Mouse (Mus musculus) hindbrain, embryonic 12.5 days (tissue): Measurements from ENCODE around the gene Sln. TPM values are rescaled to one million over a fixed set of nuclear protein-coding genes. Genes with fewer than 3 reads are reported as not detected.
A peak's percentile ranks its signal among the peaks of the same experiment; 100 is the strongest.

ENCODE experiments used
- ATAC-seq: fragments of 200-750 bp; cut with Nextera tagmentation; 2 replicates; pipeline ENCODE4 v1.8.0; 2017; ENCODE audit warnings: moderate TSS enrichment; ENCODE audit not compliant: low FRiP score
- H3K27ac ChIP-seq: fragments of 300-500 bp; sonication (generic); 2 replicates; pipeline ENCODE4 v1.5.1; 2016; ENCODE audit warnings: mild to moderate bottlenecking
- H3K27me3 ChIP-seq: fragments of 300-500 bp; sonication (generic); 2 replicates; pipeline ENCODE4 v1.6.1; 2016; ENCODE audit warnings: mild to moderate bottlenecking
- H3K36me3 ChIP-seq: fragments of 300-500 bp; sonication (generic); 2 replicates; pipeline ENCODE4 v1.6.1; 2016; ENCODE audit warnings: mild to moderate bottlenecking
- H3K4me1 ChIP-seq: fragments of 300-500 bp; sonication (generic); 2 replicates; pipeline ENCODE4 v1.6.1; 2016
- H3K4me2 ChIP-seq: fragments of 300-500 bp; sonication (generic); replicated peaks from 2 replicates; pipeline ENCODE4 v1.6.1; 2016; ENCODE audit warnings: mild to moderate bottlenecking
- H3K4me3 ChIP-seq: fragments of 300-500 bp; sonication (generic); 2 replicates; pipeline ENCODE4 v1.5.1; 2016; ENCODE audit warnings: mild to moderate bottlenecking
- H3K9ac ChIP-seq: fragments of 300-500 bp; sonication (generic); 2 replicates; pipeline ENCODE4 v1.6.1; 2016; ENCODE audit warnings: mild to moderate bottlenecking, moderate library complexity
- H3K9me3 ChIP-seq: fragments of 300-500 bp; sonication (generic); replicated peaks from 2 replicates; pipeline ENCODE4 v1.6.1; 2016; ENCODE audit warnings: mild to moderate bottlenecking
- WGBS: fragments of 180-500 bp; shearing (Covaris S2); methylation state at CpG from one replicate; pipeline ENCODE4 v1.1.7; 2016; 5-methylcytosine and 5-hydroxymethylcytosine counted together
- polyA plus RNA-seq: library from polyadenylated mRNA; unstranded; fragments of >200 nt; fragmentation: Nextera tagmentation; extraction: Ambion mirVana; gene quantifications from 2 replicates; pipeline ENCODE4 v1.2.1, GENCODE M21; 2016

Gene Sln
- 1.3 and 6.3 TPM in 2 replicates for polyA plus RNA-seq

DNA sequence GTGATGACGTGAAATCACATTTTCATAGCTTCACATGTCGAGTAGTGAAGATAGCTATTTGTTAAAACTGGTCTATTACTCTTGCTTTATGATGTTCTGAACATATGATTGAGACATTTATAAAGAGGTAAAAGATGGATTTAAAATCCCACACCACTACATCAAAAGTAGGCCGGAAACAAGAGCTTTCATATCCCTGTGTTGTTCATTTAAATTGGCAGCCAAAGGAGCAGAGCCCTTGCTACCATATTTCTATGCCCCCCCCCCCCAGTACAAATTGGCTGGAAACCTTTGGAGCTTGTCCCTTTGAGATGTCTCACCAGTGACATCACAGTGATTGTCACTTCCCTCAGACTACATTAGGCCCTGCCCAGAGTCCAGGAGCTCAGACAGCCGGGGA, at the start of gene Sln:
Gene Sln (plus strand): TSS at position 301 of the 400 bp plus-strand sequence.
- Histone ChIP-seq H3K4me1 (no peaks in the 10 kb centered on the region), H3K4me2 (no peak within 1 kb of the TSS), H3K27ac (no peak within 1 kb of the TSS), H3K9me3 (no peaks in the 10 kb centered on the region), H3K27me3 (no peaks in the 10 kb centered on the region), H3K4me3 (no peak within 1 kb of the TSS), H3K9ac (no peak within 1 kb of the TSS), H3K36me3 (no peaks in the 10 kb centered on the region)
- no peak for ATAC-seq
- 89% methylated on average over 4 of the region's 4 CpGs for WGBS

DNA sequence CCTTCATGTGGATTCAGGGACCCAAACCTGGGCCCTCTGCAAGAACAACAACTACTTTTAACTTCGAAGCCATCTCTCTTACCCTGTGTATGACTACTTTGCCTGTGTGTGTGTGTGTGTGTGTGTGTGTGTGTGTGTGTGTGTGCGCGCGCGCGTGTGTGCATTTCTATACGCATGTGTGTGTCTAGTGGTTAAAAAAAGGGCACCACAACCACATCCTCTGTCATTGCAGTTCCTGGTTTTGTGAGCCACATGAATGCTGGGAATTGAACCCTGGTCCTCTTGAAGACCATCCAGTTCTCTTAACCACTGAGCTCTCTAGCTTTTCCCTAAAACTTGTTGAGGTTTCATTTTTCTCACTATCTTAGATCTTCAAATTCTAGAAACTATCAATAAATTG, 47.0 kb upstream of the Sln start:
- WGBS, result 92% methylated on average over 7 of the region's 7 CpGs
- H3K27ac ChIP-seq, result no peak overlapping the region

GRCm38 (mm10) chr9:53806496-53807086, 43.4 kb upstream of the Sln start:
- no peaks in the 10 kb centered on the region for H3K4me1 ChIP-seq
- no peaks in the 10 kb centered on the region for H3K27me3 ChIP-seq
- H3K4me3 ChIP-seq, result no peak overlapping the region
- no peaks in the 10 kb centered on the region for H3K9me3 ChIP-seq
- no peak overlapping the region for H3K9ac ChIP-seq
- no peak for ATAC-seq
- H3K4me2 ChIP-seq, result no peak overlapping the region
- no peak overlapping the region for H3K27ac ChIP-seq
- WGBS, result 22% methylated on average over 7 of the region's 7 CpGs
- H3K36me3 ChIP-seq, result no peaks in the 10 kb centered on the region

More for the DNA sequence above, 47.0 kb upstream of the Sln start:
- Histone ChIP-seq H3K36me3 (no peaks in the 10 kb centered on the region), H3K4me3 (no peak overlapping the region), H3K9ac (no peak overlapping the region), H3K27me3 (no peaks in the 10 kb centered on the region), H3K4me2 (no peak overlapping the region), H3K9me3 (no peaks in the 10 kb centered on the region), H3K4me1 (no peaks in the 10 kb centered on the region)
- ATAC-seq, result no peak

DNA sequence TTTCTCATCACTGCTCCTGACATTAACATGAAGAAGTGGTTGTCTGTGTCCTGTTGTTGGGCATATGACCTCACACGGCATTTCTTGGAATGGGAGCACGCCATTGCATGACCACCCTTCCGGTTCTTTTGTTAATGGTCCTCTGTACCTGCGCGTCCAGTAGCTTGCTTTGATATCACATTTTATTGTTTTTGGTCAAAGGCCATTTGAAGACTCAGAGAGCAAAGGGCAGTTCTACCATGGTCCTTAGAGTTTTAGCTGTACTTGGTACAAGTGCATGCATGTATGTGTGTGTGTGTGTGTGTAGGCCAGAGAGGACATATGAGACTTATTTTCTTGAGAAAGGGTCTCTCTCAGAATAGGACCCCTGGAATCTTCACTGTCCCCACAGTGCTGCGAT, 36.5 kb upstream of the Sln start:
- Histone ChIP-seq H3K27ac (no peak overlapping the region), H3K27me3 (no peaks in the 10 kb centered on the region), H3K4me2 (no peak overlapping the region), H3K9me3 (no peaks in the 10 kb centered on the region), H3K9ac (no peak overlapping the region), H3K36me3 (no peaks in the 10 kb centered on the region), H3K4me1 (no peaks in the 10 kb centered on the region), H3K4me3 (no peak overlapping the region)
- ATAC-seq, result no peak
- WGBS, result 93% methylated on average over 6 of the region's 6 CpGs

- no peaks in the 10 kb centered on the region for H3K27me3 ChIP-seq
- H3K4me2 ChIP-seq, result no peak overlapping the region
- no peaks in the 10 kb centered on the region for H3K36me3 ChIP-seq
- 38% methylated on average over 4 of the region's 4 CpGs for WGBS
- H3K9ac ChIP-seq, result no peak overlapping the region
- H3K4me3 ChIP-seq, result no peak overlapping the region
- H3K27ac ChIP-seq, result no peak overlapping the region
- no peak for ATAC-seq
- H3K4me1 ChIP-seq, result no peaks in the 10 kb centered on the region
- no peaks in the 10 kb centered on the region for H3K9me3 ChIP-seq
Observed at GRCm38 (mm10) chr9:53818760-53819159, 31.2 kb upstream of the Sln start.

GRCm38 (mm10) chr9:53825318-53825717, 24.6 kb upstream of the Sln start:
- H3K4me2 ChIP-seq, result no peak overlapping the region
- no peak for ATAC-seq

DNA sequence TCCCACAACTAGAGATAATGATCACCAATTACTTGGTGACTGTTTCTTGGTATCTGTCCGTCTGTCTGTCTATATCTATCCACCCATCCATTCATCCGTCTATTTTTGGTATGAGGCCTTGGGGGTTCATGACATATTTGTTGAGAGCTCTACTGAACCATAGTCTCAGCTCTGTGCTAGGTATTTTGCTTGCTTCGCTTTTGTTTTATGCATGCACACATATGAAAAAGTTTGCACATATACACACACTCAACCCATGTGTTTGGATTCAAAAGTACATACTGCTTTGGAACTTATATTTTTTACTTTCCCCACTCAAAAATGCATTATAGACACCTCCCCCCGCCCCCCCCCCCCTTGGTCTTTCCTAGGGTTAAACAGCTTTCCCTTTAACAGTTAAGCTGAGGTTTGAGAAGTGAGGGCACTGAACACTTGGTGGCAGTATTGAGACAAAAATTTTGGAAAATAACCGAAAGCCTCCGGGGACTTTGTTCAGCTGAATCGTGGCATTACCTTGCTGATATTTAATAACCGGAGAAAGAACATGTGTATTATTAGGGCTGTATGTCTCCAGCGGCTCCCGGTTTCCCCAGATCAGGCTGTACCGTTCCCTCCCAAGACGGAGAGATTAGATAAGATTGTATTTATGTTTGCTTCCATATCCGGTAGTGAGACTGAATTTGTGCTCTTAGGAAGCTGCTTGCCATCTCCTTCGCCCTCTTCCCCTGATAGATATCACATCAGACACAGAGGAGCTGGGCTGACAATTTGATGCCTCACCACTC, 20.7 kb upstream of the Sln start:
- H3K9ac ChIP-seq, result peak overlapping the region; percentile 51
- no peaks in the 10 kb centered on the region for H3K9me3 ChIP-seq
- peaks cover 4% of the 10 kb centered on the region; the same call in 1 of the 2 replicates for H3K4me1 ChIP-seq
- no peak overlapping the region for H3K27ac ChIP-seq
- H3K4me2 ChIP-seq, result peak overlapping the region; percentile 59
- no peaks in the 10 kb centered on the region for H3K36me3 ChIP-seq
- peak overlapping the region; percentile 37 for H3K4me3 ChIP-seq
- no peaks in the 10 kb centered on the region for H3K27me3 ChIP-seq
- 21% methylated on average over 14 of the region's 14 CpGs for WGBS
- ATAC-seq, result peak; percentile 26; the same call in 1 of the 2 replicates

More at GRCm38 (mm10) chr9:53825318-53825717, 24.6 kb upstream of the Sln start:
- WGBS, result 7% methylated on average over 9 of the region's 9 CpGs
- no peak overlapping the region for H3K9ac ChIP-seq
- no peak overlapping the region for H3K27ac ChIP-seq
- no peak overlapping the region for H3K4me3 ChIP-seq
- H3K4me1 ChIP-seq, result peaks cover 4% of the 10 kb centered on the region; the same call in 1 of the 2 replicates
- no peaks in the 10 kb centered on the region for H3K9me3 ChIP-seq
- no peaks in the 10 kb centered on the region for H3K36me3 ChIP-seq
- H3K27me3 ChIP-seq, result no peaks in the 10 kb centered on the region

DNA sequence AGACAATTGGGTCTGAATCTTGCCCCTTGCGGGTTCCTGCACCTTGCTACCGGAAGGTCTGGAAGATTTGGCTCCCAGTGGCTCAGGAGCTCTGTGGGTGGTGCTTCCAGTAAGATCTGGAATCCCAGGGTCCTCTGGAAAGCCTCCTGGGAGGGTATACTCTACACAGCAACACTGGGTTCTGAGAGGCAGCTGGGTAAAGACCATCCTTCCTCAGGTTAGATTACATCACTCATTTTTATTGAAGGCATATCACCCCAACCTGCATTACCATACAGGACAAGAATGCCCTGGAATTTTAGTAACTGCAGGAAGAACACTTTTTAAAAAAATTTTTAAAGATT, 20.1 kb upstream of the Sln start:
- no peaks in the 10 kb centered on the region for H3K27me3 ChIP-seq
- H3K9ac ChIP-seq, result peak overlapping the region; percentile 51
- no peaks in the 10 kb centered on the region for H3K9me3 ChIP-seq
- H3K4me1 ChIP-seq, result peaks cover 4% of the 10 kb centered on the region; the same call in 1 of the 2 replicates
- ATAC-seq, result peak; percentile 50; the same call in 1 of the 2 replicates
- H3K27ac ChIP-seq, result no peak overlapping the region
- H3K36me3 ChIP-seq, result no peaks in the 10 kb centered on the region
- peak overlapping the region; percentile 37 for H3K4me3 ChIP-seq
- peak overlapping the region; percentile 59 for H3K4me2 ChIP-seq
- 39% methylated on average over 2 of the region's 2 CpGs for WGBS

DNA sequence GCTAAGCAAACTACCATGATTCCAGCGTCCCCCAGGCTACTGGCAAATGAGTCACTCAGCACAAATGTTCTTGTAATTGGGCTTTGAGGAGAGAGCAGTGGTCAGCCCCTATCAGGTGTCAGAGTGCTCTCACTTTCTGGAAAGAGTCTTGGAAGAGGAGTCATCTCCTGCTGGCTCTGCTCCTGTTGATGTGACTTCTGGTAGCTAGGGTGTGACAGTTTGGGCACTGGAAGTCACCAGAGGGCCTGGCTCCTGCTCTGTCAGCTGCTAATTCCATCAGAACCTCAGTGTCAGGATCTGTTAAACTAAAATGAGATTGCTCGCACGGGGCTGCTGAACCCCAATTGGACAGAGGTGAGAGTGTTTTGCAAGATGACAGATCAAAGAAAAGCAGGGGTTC, 14.9 kb upstream of the Sln start:
- H3K9ac ChIP-seq, result no peak overlapping the region
- no peak for ATAC-seq

GRCm38 (mm10) chr9:53835976-53836375, 14.0 kb upstream of the Sln start:
- no peaks in the 10 kb centered on the region for H3K27me3 ChIP-seq
- H3K9ac ChIP-seq, result no peak overlapping the region
- ATAC-seq, result no peak
- no peak overlapping the region for H3K4me2 ChIP-seq
- no peak overlapping the region for H3K27ac ChIP-seq
- no peaks in the 10 kb centered on the region for H3K36me3 ChIP-seq
- WGBS, result 66% methylated on average over 4 of the region's 4 CpGs
- no peak overlapping the region for H3K4me3 ChIP-seq
- H3K9me3 ChIP-seq, result no peaks in the 10 kb centered on the region
- no peaks in the 10 kb centered on the region for H3K4me1 ChIP-seq

More for the DNA sequence above, 14.9 kb upstream of the Sln start:
- H3K4me1 ChIP-seq, result no peaks in the 10 kb centered on the region
- no peak overlapping the region for H3K4me3 ChIP-seq
- H3K27ac ChIP-seq, result no peak overlapping the region
- H3K27me3 ChIP-seq, result no peaks in the 10 kb centered on the region
- no peaks in the 10 kb centered on the region for H3K9me3 ChIP-seq
- H3K4me2 ChIP-seq, result no peak overlapping the region
- no peaks in the 10 kb centered on the region for H3K36me3 ChIP-seq
- WGBS, result 66% methylated on average over 3 of the region's 3 CpGs

DNA sequence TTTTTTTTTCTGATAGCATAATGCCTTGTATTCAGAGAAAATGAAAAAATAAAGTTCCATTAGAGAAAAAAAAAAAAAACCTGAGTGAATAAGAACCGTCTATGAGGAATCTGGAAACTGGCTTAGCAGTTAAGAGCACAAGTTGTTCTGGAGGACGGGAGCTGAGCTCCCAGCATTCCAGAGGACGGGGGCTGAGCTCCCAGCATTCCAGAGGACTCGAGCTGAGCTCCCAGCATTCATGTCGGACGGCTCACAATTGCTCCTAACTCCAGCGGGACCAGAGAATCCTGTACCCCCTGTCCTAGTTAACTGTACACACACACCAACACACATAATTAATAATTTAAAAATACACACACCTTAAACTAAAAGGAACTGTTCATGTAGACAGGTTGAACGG, 11.1 kb upstream of the Sln start:
- Histone ChIP-seq H3K4me1 (no peaks in the 10 kb centered on the region), H3K4me3 (no peak overlapping the region), H3K9me3 (no peaks in the 10 kb centered on the region), H3K27ac (no peak overlapping the region), H3K4me2 (no peak overlapping the region), H3K9ac (no peak overlapping the region), H3K36me3 (no peaks in the 10 kb centered on the region), H3K27me3 (no peaks in the 10 kb centered on the region)
- WGBS, result 74% methylated on average over 8 of the region's 8 CpGs
- ATAC-seq, result no peak

- WGBS, result 80% methylated on average over 8 of the region's 8 CpGs
- H3K4me2 ChIP-seq, result no peak overlapping the region
- H3K4me3 ChIP-seq, result no peak overlapping the region
- no peaks in the 10 kb centered on the region for H3K36me3 ChIP-seq
- no peak for ATAC-seq
- no peaks in the 10 kb centered on the region for H3K9me3 ChIP-seq
- H3K27ac ChIP-seq, result no peak overlapping the region
- no peaks in the 10 kb centered on the region for H3K4me1 ChIP-seq
- H3K27me3 ChIP-seq, result no peaks in the 10 kb centered on the region
- H3K9ac ChIP-seq, result no peak overlapping the region
Observed at GRCm38 (mm10) chr9:53848548-53848947, 1.4 kb upstream of the Sln start.

GRCm38 (mm10) chr9:53852158-53852557, 2.2 kb downstream of the Sln start:
- no peak for ATAC-seq
- 87% methylated on average over 4 of the region's 4 CpGs for WGBS
- H3K27ac ChIP-seq, result no peak overlapping the region
- no peaks in the 10 kb centered on the region for H3K9me3 ChIP-seq
- H3K36me3 ChIP-seq, result no peaks in the 10 kb centered on the region
- no peak overlapping the region for H3K4me3 ChIP-seq
- no peak overlapping the region for H3K4me2 ChIP-seq
- H3K9ac ChIP-seq, result no peak overlapping the region
- no peaks in the 10 kb centered on the region for H3K4me1 ChIP-seq
- no peaks in the 10 kb centered on the region for H3K27me3 ChIP-seq
